Mouse (Mus musculus): ENCODE results near the gene Hmcn1. TPM values are rescaled to one million over a fixed set of nuclear protein-coding genes. Genes with fewer than 3 reads are reported as not detected.

The Hmcn1 gene
- total RNA-seq (2022), result 1 to 10 TPM; 1.2 to 2.5 (median 1.8) TPM

- DNase-seq, result no peak
Measured at GRCm38 (mm10) chr1:150993162-150994064, at the start of gene Hmcn1. Gene Hmcn1 (minus strand): TSS chr1:150993435.

- DNase-seq, result no peak
Measured at GRCm38 (mm10) chr1:151040945-151041649, 47.9 kb upstream of the Hmcn1 start.

GRCm38 (mm10) chr1:151040290-151040689 is 47.1 kb upstream of the Hmcn1 start:
- no peak for DNase-seq

- no peak for DNase-seq
Measured at GRCm38 (mm10) chr1:151039189-151039588, 46.0 kb upstream of the Hmcn1 start.

- DNase-seq, result no peak
Measured at GRCm38 (mm10) chr1:151038566-151038965, 45.3 kb upstream of the Hmcn1 start.

GRCm38 (mm10) chr1:151036405-151036985 is 43.3 kb upstream of the Hmcn1 start:
- no peak for DNase-seq

GRCm38 (mm10) chr1:151035766-151036165 is 42.5 kb upstream of the Hmcn1 start:
- no peak for DNase-seq

GRCm38 (mm10) chr1:151034993-151035592 is 41.9 kb upstream of the Hmcn1 start:
- peak; percentile 30 for DNase-seq

- DNase-seq, result no peak
Measured at GRCm38 (mm10) chr1:151033291-151033690, 40.1 kb upstream of the Hmcn1 start.

- DNase-seq, result no peak
Measured at GRCm38 (mm10) chr1:151031581-151031980, 38.3 kb upstream of the Hmcn1 start.

- no peak for DNase-seq
Measured at GRCm38 (mm10) chr1:151031086-151031485, 37.9 kb upstream of the Hmcn1 start.

- peak; percentile 13 for DNase-seq
Measured at GRCm38 (mm10) chr1:151025049-151025773, 32.0 kb upstream of the Hmcn1 start.

GRCm38 (mm10) chr1:151019273-151019890 is 26.1 kb upstream of the Hmcn1 start:
- DNase-seq, result no peak

GRCm38 (mm10) chr1:151011056-151011455 is 17.8 kb upstream of the Hmcn1 start:
- DNase-seq, result peak; percentile 20

- DNase-seq, result no peak
Measured at GRCm38 (mm10) chr1:151009115-151009797, 16.0 kb upstream of the Hmcn1 start.

- no peak for DNase-seq
Measured at GRCm38 (mm10) chr1:151007747-151008146, 14.5 kb upstream of the Hmcn1 start.

- DNase-seq, result no peak
Measured at GRCm38 (mm10) chr1:151004007-151004406, 10.8 kb upstream of the Hmcn1 start.

- DNase-seq, result no peak
Measured at GRCm38 (mm10) chr1:151001868-151002428, 8.7 kb upstream of the Hmcn1 start.

- DNase-seq, result no peak
Measured at GRCm38 (mm10) chr1:151000714-151001113, 7.5 kb upstream of the Hmcn1 start.

- DNase-seq, result no peak
Measured at GRCm38 (mm10) chr1:150994612-150995011, 1.4 kb upstream of the Hmcn1 start.

GRCm38 (mm10) chr1:150992711-150993161 is 499 bp downstream of the Hmcn1 start:
- DNase-seq, result no peak
